Mouse (Mus musculus): ENCODE measurements around the gene Olfr651. TPM values are rescaled to one million over a fixed set of nuclear protein-coding genes. Genes with fewer than 3 reads are reported as not detected.
"Not testable (repeated sequence)": the region's sequence is repeated elsewhere in the genome, so short reads cannot be mapped to it uniquely, and the experiment has no call there.

Olfr651 gene
- not detected in 2 replicates for polyA plus RNA-seq (2012; ENCODE audit: insufficient read depth, insufficient read length, missing spikeins)

DNA sequence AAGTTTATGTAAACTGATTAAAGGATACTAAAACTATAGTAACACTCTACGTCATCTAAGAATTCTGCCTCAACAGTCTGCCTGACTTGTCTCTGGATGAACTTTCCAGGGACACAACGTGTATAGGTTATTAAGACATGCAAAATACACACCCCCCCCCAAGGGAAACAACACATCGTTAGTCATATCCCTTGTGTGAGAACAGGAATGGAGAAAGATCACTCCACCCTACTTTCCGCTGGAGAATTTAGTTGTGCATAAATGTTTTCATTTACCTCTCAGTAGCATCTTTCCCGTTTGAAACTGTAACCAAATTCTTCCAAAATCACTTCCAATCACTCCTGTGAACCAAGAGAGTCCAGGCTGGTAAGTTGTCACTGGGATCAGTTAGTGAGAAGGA, at the start of gene Olfr651:
Olfr651 (plus strand) TSS at position 301 of the 400 bp plus-strand sequence.
- H3K27ac ChIP-seq (replicated peaks; ENCODE audit: low read depth, low read length): no peak within 1 kb of the TSS

DNA sequence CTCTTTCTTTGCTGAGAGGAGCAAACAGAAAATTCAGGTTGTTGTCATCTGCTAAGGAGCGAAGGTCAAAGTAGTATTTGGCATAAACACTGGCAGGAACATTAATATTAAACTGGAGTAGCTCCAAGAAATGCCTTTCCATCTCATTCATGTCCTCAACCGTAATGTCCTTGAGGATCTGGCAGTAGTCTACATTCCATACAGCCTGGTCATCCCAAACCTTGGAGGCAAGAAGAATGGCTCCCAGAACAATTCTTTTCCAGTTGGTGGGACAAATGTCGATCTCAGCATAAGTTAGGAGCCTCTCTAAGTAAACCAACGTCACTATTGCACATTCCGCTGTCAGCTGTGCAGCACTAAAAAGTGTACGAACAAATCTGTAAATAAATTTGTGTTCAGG, 48.7 kb upstream of the Olfr651 start:
- not testable (repeated sequence) for H3K27ac ChIP-seq (replicated peaks; ENCODE audit: low read depth, low read length); H3K4me3 ChIP-seq (ENCODE audit: insufficient read depth, low read depth, low read length); H3K4me1 ChIP-seq (ENCODE audit: control insufficient read depth, insufficient read depth, insufficient read length, low read length)

More for the DNA sequence above, at the start of gene Olfr651:
- no peak within 1 kb of the TSS for H3K4me3 ChIP-seq (ENCODE audit: insufficient read depth, low read depth, low read length)
- H3K4me1 ChIP-seq (ENCODE audit: control insufficient read depth, insufficient read depth, insufficient read length, low read length): no peaks in the 10 kb centered on the region

DNA sequence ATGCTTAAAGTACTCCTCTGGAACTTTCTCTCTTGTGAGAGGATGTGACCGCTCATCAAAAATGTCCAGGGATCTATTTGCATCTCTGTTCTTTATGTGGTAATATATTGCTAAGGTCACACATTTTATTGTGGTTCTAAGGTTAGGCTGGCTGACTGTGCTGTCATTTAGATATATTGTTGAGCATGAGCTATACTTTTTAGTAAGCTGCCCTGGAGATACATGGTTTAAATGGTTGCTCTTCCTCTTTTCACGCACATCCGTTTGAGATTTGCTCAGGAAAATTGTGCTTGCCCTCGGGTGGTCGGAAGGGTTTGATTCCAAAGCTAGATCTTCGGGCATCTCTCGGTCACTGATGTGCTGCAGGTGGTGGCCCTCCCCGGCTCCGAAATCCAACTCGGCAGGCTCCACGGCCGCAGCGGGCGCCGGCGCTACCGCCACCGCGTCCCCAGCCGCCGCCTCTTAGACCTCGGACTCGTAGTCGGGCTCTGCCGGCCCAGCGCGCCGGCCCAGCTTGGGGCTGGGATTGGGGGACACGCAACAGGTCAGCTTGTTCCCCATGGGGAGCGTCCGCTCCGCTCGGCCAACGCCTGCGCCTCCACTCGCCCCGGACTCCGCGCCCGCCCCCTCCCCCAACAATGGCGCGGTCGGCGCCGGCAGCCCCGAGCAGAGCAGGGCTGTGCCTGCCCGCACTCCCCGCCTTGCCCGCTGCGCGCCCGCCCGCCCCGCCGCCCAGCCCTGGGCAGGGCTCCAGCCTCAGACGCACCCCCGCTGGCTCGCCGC, 48.2 kb upstream of the Olfr651 start:
- H3K4me3 ChIP-seq (ENCODE audit: insufficient read depth, low read depth, low read length): peak overlapping the region; percentile 49

DNA sequence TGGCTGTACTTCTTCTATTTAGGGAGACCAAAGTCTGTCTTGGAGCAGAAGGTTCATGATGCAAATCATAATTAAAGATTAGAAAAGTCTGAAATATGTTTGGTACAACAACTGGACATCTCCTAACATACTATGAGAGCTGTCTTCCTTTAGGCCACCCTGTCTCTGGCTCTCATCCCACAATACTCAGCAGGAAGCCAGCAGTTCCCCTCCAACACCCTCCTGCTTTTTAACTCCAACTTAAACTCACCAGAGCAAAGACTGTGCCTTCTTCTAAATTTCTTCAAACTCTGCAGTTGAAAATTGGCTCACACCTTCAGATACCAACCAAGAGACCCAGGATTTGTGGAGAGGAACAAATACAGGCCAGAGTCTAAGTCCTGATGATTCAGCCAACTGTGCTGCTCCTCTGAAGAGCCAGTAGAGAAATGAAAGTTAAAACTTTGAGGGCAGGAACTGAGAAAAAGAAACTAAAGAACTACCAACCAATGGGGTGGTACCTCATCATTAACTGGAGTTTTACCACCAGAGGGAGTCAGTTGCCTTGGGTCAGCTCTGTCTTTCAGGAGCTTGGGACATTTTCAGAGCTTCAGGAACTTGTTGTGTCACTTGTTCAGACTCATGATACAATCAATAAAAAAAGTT, 42.4 kb upstream of the Olfr651 start, which contains the start of gene Trim30d:
Trim30d (minus strand) TSS at position 429 of the 645 bp plus-strand sequence.
- Histone ChIP-seq H3K27ac (replicated peaks; ENCODE audit: low read depth, low read length) (peak within 1 kb of the TSS; percentile 74), H3K4me3 (ENCODE audit: insufficient read depth, low read depth, low read length) (peak within 1 kb of the TSS; percentile 58)
- H3K4me1 ChIP-seq (ENCODE audit: control insufficient read depth, insufficient read depth, insufficient read length, low read length): not testable (repeated sequence)

More for the DNA sequence above, 48.2 kb upstream of the Olfr651 start:
- Histone ChIP-seq H3K4me1 (ENCODE audit: control insufficient read depth, insufficient read depth, insufficient read length, low read length) (no peaks in the 10 kb centered on the region), H3K27ac (replicated peaks; ENCODE audit: low read depth, low read length) (no peak overlapping the region)

DNA sequence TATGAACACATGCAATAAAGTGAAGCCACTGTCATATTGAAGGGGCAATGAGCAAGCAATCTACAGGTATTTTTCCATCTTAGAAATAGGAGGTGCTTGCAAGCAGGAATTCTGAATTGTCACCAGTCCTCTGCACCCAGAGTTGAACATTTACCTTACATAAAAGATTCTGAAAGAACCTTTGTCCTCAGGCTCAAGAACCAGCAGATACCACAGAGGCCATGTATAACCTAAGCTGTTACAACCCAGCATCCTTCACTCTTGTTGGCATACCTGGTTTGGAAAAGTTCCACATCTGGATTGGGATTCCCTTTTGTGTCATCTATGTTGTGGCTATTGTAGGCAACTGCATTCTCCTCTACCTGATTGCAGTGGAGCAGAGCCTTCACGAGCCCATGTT, 2.8 kb downstream of the Olfr651 start:
- no peaks in the 10 kb centered on the region for H3K4me1 ChIP-seq (ENCODE audit: control insufficient read depth, insufficient read depth, insufficient read length, low read length)
- H3K27ac ChIP-seq (replicated peaks; ENCODE audit: low read depth, low read length): no peak overlapping the region
- H3K4me3 ChIP-seq (ENCODE audit: insufficient read depth, low read depth, low read length): no peak overlapping the region

DNA sequence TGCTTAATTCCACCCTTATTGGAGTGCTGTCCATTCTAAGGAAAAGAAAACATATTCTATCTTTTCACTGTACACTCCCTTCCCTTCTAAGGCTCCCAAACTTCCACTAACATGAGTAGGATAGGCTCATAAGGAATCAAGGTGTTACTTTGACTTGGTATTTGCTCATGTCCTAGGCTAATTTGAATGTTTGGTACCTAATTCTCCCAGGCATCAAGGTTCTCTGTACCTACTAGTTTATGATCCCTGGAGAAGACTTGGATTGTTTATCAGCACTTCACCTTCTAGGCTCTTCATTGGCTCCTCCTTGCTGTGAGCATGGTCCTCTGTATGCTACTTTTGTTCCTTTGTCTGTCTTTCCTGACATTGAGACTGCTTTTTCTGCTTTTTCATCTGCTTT, 10.7 kb downstream of the Olfr651 start, which contains the start of gene Olfr652:
Olfr652 (plus strand) TSS at position 301 of the 400 bp plus-strand sequence.
- Histone ChIP-seq H3K4me3 (ENCODE audit: insufficient read depth, low read depth, low read length) (no peak within 1 kb of the TSS), H3K27ac (replicated peaks; ENCODE audit: low read depth, low read length) (no peak within 1 kb of the TSS), H3K4me1 (ENCODE audit: control insufficient read depth, insufficient read depth, insufficient read length, low read length) (no peaks in the 10 kb centered on the region)

DNA sequence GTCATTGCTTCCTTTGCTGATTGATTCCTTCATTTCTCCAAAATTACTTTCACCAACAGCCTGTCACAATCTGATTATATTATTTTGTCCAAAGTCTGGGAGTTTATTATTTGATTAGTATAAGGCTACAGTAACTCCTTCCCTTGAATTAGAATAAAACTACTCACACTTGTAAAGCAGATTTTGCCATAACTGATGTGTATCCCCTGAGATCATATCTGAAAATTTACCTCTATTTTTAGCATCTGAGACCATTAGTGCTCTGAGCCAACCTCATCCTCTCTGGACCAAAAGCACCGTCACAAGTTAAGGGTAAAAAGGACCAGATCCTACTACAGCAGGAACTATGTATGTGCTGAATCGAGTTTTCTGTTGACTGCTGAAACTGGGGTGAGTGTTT, 27.1 kb downstream of the Olfr651 start, which contains the start of gene Olfr653:
Olfr653 (plus strand) TSS at position 301 of the 400 bp plus-strand sequence.
- Histone ChIP-seq H3K27ac (replicated peaks; ENCODE audit: low read depth, low read length) (no peak within 1 kb of the TSS), H3K4me1 (ENCODE audit: control insufficient read depth, insufficient read depth, insufficient read length, low read length) (no peaks in the 10 kb centered on the region), H3K4me3 (ENCODE audit: insufficient read depth, low read depth, low read length) (no peak within 1 kb of the TSS)

DNA sequence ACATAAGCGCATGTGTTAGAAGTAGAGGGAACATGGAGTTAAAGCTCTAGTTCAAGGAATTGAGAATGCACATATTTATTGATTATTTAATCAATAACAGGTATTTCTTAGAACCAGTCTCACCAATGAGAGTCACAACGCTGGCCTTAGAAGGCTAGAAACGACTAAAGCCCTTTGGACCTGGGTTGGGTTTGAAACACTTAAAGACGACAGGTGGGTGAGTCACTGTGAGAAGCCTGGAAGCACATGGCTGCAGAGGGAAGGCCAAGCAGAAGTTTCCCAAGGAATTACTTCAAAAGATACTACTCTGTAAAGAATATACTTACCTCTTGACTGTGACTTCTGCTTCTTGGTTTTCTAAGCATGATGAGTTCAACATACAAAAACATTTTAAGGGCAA, 30.9 kb downstream of the Olfr651 start:
- Histone ChIP-seq H3K4me3 (ENCODE audit: insufficient read depth, low read depth, low read length) (no peak overlapping the region), H3K27ac (replicated peaks; ENCODE audit: low read depth, low read length) (no peak overlapping the region), H3K4me1 (ENCODE audit: control insufficient read depth, insufficient read depth, insufficient read length, low read length) (no peaks in the 10 kb centered on the region)

DNA sequence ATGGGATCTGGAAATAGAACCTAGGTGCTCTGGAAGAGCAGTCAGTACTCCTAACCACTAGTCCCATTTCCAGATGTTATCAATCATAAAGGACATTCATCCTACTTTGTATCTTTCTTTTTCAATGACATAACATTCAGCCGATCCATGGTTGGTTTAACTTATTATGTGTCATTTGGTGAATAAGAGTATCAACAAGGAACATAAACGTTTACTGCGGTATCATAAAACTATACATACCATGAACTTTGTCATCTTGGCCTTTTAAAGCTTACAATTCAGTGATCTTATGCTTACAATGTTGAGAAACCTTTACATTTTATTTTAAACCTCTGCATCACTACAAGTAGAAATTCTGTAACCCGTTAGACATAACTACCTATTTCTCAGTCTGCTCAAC, 31.5 kb downstream of the Olfr651 start:
- H3K27ac ChIP-seq (replicated peaks; ENCODE audit: low read depth, low read length): no peak overlapping the region
- no peak overlapping the region for H3K4me3 ChIP-seq (ENCODE audit: insufficient read depth, low read depth, low read length)
- H3K4me1 ChIP-seq (ENCODE audit: control insufficient read depth, insufficient read depth, insufficient read length, low read length): no peaks in the 10 kb centered on the region

DNA sequence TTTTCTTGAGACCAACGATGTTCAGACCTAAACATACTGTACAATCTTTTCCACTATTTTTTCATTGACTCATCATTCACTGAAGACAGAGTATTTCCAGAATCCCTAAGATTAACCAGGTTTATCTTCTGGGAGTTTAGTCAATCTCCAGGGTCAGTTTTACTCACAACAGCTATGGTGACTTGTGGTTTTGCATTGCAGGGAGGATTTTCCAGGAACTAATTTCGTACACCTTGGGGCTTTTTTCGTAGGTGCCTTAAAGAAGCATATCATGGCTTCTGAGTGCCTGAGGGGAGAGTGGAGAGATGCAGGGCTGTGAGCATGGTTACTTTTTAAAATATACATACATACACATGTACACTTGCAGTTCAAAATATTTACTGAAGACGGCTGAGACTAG, 36.8 kb downstream of the Olfr651 start, which contains the start of gene Olfr654:
Olfr654 (plus strand) TSS at position 301 of the 400 bp plus-strand sequence.
- no peaks in the 10 kb centered on the region for H3K4me1 ChIP-seq (ENCODE audit: control insufficient read depth, insufficient read depth, insufficient read length, low read length)
- no peak within 1 kb of the TSS for H3K27ac ChIP-seq (replicated peaks; ENCODE audit: low read depth, low read length)
- H3K4me3 ChIP-seq (ENCODE audit: insufficient read depth, low read depth, low read length): no peak within 1 kb of the TSS

DNA sequence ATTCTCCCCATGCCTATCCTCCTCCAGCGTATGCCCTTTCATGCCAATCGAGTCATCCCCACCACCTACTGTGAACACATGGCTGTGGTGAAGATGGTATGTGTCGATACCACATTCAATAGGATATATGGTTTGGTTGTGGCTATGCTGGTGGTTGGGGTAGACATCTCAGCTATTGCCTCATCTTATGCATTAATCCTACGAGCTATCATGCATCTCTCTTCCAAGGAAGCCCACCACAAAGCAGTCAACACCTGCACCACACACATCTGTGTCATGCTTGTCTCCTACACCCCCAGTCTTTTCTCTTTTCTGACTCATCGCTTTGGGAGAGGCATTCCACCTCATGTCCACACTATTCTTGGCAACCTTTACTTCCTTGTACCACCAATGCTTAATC, 38.3 kb downstream of the Olfr651 start:
- Histone ChIP-seq H3K4me3 (ENCODE audit: insufficient read depth, low read depth, low read length) (no peak overlapping the region), H3K27ac (replicated peaks; ENCODE audit: low read depth, low read length) (no peak overlapping the region), H3K4me1 (ENCODE audit: control insufficient read depth, insufficient read depth, insufficient read length, low read length) (no peaks in the 10 kb centered on the region)

DNA sequence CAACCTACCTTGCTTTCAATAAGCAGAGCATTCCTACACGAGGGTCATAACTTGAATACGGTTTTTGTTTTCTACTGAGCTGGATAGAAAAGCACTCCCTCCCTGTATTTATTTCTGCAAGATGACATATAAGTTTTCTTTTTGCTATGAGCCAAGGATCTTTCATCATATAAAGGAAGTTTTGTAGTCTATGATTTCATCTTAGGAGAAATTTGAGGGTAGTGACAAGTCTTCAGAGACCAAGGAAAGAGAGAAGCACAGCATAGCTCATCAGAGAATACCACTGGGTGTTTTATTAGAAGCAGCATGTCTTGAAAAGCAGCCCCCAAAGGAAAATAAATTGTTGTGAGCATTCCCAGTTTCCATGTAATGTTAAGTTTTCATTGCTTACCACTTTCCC, 51.7 kb downstream of the Olfr651 start, which contains the start of gene Olfr655:
Olfr655 (minus strand) TSS at position 101 of the 400 bp plus-strand sequence.
- H3K27ac ChIP-seq (replicated peaks; ENCODE audit: low read depth, low read length): no peak within 1 kb of the TSS
- H3K4me1 ChIP-seq (ENCODE audit: control insufficient read depth, insufficient read depth, insufficient read length, low read length): no peaks in the 10 kb centered on the region
- no peak within 1 kb of the TSS for H3K4me3 ChIP-seq (ENCODE audit: insufficient read depth, low read depth, low read length)

DNA sequence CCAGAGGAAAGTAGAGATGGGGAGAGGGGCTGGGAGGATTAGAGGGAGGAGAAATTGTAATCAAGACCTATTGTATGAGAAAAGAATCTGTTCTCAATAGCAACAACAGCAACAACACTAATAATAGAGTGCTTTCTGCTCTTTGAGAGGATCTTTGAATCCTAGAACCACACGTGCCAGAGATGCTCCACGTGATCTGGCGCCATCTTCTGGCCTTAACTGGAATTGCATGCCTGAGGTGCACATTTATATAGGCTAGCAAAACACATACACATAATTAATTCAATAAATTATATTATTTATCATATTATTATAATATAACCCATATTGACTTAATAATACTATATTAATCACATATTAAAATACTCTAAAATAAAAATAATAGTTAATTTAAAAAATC, 53.2 kb downstream of the Olfr651 start:
- no peak overlapping the region for H3K4me3 ChIP-seq (ENCODE audit: insufficient read depth, low read depth, low read length)
- no peaks in the 10 kb centered on the region for H3K4me1 ChIP-seq (ENCODE audit: control insufficient read depth, insufficient read depth, insufficient read length, low read length)
- no peak overlapping the region for H3K27ac ChIP-seq (replicated peaks; ENCODE audit: low read depth, low read length)
